Mouse (Mus musculus) liver, embryonic 16.5 days (tissue): ENCODE measurements around the gene Dlgap1. TPM values are rescaled to one million over a fixed set of nuclear protein-coding genes. Genes with fewer than 3 reads are reported as not detected.

Source experiments
- ATAC-seq: fragments of 200-750 bp; cut with Nextera tagmentation; 2 replicates; pipeline ENCODE4 v1.8.0; 2017; ENCODE audit warnings: low read depth, mild to moderate bottlenecking, moderate number of reproducible peaks, moderate library complexity
- H3K27ac ChIP-seq: fragments of 300-500 bp; sonication (generic); 2 replicates; pipeline ENCODE4 v1.5.1; 2014; ENCODE audit warnings: mild to moderate bottlenecking, low read length
- H3K27me3 ChIP-seq: fragments of 300-500 bp; sonication (generic); 2 replicates; pipeline ENCODE4 v1.6.1; 2014; ENCODE audit warnings: low read depth, low read length, mixed read lengths; ENCODE audit not compliant: control insufficient read depth, insufficient read depth
- H3K36me3 ChIP-seq: fragments of 300-500 bp; sonication (generic); 2 replicates; pipeline ENCODE4 v1.6.1; 2014; ENCODE audit warnings: mild to moderate bottlenecking; ENCODE audit not compliant: control insufficient read depth, insufficient read depth
- H3K4me1 ChIP-seq: fragments of 300-500 bp; sonication (generic); 2 replicates; pipeline ENCODE4 v1.6.1; 2014; ENCODE audit warnings: low read depth, low read length, mixed read lengths; ENCODE audit not compliant: control insufficient read depth
- H3K4me2 ChIP-seq: fragments of 300-500 bp; sonication (generic); 2 replicates; pipeline ENCODE4 v1.6.1; 2014; ENCODE audit warnings: low read depth, low read length, mixed read lengths
- H3K4me3 ChIP-seq: fragments of 300-500 bp; sonication (generic); 2 replicates; pipeline ENCODE4 v1.5.1; 2014; ENCODE audit warnings: low read depth, mild to moderate bottlenecking, low read length
- H3K9ac ChIP-seq: fragments of 300-500 bp; sonication (generic); 2 replicates; pipeline ENCODE4 v1.6.1; 2014; ENCODE audit warnings: low read depth, low read length
- H3K9me3 ChIP-seq: fragments of 300-500 bp; sonication (generic); replicated peaks from 2 replicates; pipeline ENCODE4 v1.6.1; 2016; ENCODE audit warnings: low read length; ENCODE audit not compliant: control insufficient read depth
- WGBS: fragments of 180-500 bp; shearing (Covaris S2); extraction: QIAGEN DNeasy Blood & Tissue Kit; methylation state at CpG from one replicate; pipeline ENCODE4 v1.1.7; 2014; ENCODE audit not compliant: insufficient replicate concordance; 5-methylcytosine and 5-hydroxymethylcytosine counted together
- polyA plus RNA-seq: library from polyadenylated mRNA; unstranded; fragments of >200 nt; fragmentation: Nextera tagmentation; extraction: Ambion mirVana; gene quantifications from 2 replicates; pipeline ENCODE4 v1.2.1, GENCODE M21; 2015

Dlgap1 gene
- polyA plus RNA-seq, 1 experiment from 2014 or later: 0.09 TPM

DNA sequence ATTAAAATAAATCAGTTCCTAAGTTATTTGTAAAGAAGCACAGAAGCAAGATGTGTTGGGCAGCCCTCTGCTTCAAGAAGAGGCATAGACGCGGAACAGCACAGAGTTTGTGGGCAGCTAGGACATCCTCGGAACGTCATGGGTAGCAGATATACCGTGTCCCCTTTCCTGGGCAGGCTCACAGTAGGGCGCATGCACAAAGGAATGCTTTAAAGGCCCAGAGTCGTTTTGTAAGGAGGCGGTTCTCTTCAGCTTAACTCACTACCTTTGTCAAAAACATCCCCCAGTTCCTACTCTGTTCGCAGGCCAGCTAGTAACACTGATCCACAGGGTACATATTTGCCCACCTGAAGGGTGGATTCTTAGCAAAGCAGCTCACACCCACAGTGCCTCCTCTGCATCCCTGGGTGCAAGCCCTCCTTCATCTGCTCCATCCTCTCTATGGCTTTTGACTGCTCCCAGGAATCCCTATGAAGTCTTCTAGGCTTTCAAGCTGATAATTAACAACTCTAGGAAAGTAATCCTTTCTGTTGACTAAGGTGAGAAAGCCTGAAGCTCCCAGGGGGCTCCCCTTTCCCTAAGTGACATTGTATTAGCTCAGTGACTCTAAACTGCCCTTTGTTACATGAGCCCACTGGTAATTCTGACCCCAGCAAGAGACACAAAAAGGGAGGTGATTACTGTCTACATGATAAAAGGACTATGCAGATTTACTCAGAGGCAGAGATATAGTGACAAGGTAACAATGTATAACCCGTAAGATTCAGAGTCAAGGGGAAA, 803.4 kb downstream of the Dlgap1 start:
- no peaks in the 10 kb centered on the region for H3K27me3 ChIP-seq
- H3K9ac ChIP-seq: no peak overlapping the region
- H3K4me3 ChIP-seq: no peak overlapping the region
- no peak overlapping the region for H3K27ac ChIP-seq
- H3K4me2 ChIP-seq: no peak overlapping the region
- ATAC-seq: no peak
- no peaks in the 10 kb centered on the region for H3K36me3 ChIP-seq
- no peaks in the 10 kb centered on the region for H3K9me3 ChIP-seq
- H3K4me1 ChIP-seq: no peaks in the 10 kb centered on the region
- WGBS: 23% methylated on average over 10 of the region's 10 CpGs

DNA sequence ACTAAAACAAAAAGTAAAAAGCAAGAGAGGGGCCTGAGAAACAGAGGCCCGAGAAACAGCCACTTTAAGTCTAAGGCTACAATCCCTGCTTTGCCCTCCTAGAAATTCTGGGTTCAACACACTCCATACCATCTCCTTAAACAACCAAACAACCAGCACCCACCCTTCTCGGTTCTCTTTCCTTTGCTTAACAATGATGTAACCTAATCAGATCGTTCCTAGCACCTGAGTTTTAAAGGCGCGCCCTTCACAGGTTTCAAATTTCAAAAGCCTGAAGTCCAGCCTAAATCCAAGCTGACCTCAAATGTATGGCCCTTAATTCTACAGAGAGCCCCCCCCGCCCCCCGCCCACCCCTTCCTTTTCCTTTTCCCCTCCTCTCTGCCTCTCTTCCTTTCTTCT, 810.9 kb downstream of the Dlgap1 start:
- Histone ChIP-seq H3K4me3 (no peak overlapping the region), H3K9ac (no peak overlapping the region), H3K4me1 (no peaks in the 10 kb centered on the region), H3K9me3 (no peaks in the 10 kb centered on the region), H3K27ac (no peak overlapping the region), H3K27me3 (no peaks in the 10 kb centered on the region), H3K36me3 (no peaks in the 10 kb centered on the region), H3K4me2 (no peak overlapping the region)
- whole genome bisulfite sequencing: 40% methylated on average over 7 of the region's 7 CpGs
- no peak for ATAC-seq

DNA sequence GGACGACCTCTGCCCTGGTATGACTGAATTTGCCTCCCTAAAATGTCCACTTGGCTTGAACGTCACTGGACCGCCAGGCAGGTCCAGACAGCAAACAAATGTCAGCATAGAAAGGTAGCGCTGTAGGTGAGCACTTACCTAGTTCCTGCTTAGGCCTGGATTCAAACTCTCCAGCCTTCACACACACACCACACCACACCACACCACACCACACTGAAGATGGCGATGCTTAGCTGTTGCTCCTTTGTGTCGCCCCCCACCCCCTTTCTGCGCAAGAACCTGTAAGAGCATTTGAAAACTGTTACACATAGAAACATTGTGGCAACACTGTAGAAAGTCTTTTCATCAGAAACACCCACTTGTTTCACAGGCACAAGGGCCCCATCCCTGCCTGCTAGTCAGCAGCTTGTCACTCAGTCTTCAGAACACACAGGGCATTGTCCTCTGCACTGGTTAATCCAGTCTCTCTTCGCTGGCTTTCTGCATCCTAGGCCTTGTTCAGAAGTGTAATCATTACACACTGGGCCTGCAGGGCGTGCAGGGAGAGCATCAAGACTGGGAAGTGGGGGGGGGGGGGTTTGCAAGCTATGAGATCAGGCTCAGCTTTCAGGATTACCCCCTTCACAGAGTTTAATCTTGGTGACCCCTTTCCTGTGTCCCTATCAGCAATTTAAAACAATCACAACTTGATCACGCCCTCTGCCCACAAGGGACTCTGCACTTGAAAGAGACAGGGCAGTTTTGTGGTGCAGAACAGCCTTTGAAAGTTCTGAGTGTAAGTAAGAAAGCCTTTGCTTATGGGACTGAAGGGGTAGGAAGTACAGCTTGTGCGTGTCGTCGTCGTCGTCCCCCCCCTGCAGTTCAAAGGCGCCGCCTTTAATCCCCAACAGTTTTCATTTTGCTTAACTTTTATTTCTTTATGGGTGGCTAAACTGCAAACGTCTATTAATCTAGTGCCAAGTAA, 812.1 kb downstream of the Dlgap1 start:
- 48% methylated on average over 18 of the region's 18 CpGs for WGBS
- no peak for ATAC-seq
- no peaks in the 10 kb centered on the region for H3K36me3 ChIP-seq
- H3K9ac ChIP-seq: no peak overlapping the region
- no peak overlapping the region for H3K27ac ChIP-seq
- no peaks in the 10 kb centered on the region for H3K27me3 ChIP-seq
- H3K9me3 ChIP-seq: no peaks in the 10 kb centered on the region
- H3K4me2 ChIP-seq: no peak overlapping the region
- no peak overlapping the region for H3K4me3 ChIP-seq
- H3K4me1 ChIP-seq: no peaks in the 10 kb centered on the region

DNA sequence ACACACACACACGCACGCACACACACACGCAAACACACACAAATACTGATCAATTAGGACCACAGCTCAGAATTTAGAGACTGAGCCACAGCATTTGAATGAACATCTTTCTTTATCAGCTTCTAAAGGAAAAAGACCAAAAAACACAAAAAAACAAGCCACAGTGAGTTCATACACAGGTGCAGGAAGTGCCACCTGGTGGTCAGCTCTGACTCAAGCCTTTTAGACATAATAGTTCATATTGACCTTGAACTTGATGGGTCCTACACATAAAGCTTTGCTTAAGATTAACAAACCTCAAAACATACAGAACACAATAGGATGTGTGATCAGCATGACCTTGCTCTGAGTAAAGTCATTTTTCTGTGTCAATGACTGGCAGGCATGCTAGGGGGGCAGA, 814.4 kb downstream of the Dlgap1 start:
- H3K36me3 ChIP-seq: no peaks in the 10 kb centered on the region
- H3K4me1 ChIP-seq: no peaks in the 10 kb centered on the region
- 59% methylated on average over 3 of the region's 3 CpGs for WGBS
- no peak overlapping the region for H3K4me3 ChIP-seq
- no peaks in the 10 kb centered on the region for H3K27me3 ChIP-seq
- no peak overlapping the region for H3K9ac ChIP-seq
- H3K27ac ChIP-seq: no peak overlapping the region
- H3K9me3 ChIP-seq: no peaks in the 10 kb centered on the region
- ATAC-seq: no peak
- H3K4me2 ChIP-seq: no peak overlapping the region

DNA sequence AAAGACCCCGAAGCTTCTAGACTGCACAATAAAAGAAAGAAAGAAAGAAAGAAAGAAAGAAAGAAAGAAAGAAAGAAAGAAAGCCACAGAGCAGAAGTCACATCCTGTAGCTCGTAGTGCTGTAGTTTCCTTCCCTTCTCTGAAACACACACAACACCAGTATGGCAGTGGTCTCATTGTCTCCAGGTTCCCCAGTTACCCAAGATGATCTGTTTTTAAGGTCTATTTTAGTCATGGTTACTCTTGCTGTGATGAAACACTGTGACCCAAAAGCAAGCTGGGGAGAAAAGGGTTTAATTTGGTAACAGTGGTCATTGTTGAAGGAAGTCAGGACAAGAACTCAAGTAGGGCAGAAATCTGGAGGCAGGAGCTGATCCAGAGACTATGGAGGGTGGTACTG, 818.5 kb downstream of the Dlgap1 start:
- ATAC-seq: no peak
- H3K9me3 ChIP-seq: no peaks in the 10 kb centered on the region
- H3K9ac ChIP-seq: no peak overlapping the region
- no peak overlapping the region for H3K27ac ChIP-seq
- no peaks in the 10 kb centered on the region for H3K4me1 ChIP-seq
- H3K27me3 ChIP-seq: no peaks in the 10 kb centered on the region
- H3K36me3 ChIP-seq: no peaks in the 10 kb centered on the region
- no peak overlapping the region for H3K4me2 ChIP-seq
- H3K4me3 ChIP-seq: no peak overlapping the region
- WGBS: 64% methylated on average over 2 of the region's 2 CpGs

DNA sequence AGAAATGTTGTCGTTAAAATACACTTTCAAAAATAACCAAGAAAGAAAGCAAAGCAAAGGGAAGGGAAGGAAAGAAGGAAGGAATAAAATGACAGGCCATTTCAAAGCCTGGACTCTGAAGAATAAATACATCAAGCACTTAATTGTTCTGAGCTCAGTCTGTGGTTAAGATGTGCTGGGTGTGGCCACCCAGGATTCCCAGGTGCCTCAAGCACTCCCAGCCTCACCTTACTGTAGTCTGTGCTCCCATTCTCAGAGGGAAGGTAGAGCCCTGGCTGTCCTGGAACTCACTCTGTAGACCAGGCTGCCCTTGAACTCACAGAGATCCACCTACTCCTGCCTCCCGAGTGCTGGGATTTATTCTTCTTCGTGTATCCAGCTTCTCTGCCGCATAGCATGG, 821.9 kb downstream of the Dlgap1 start:
- H3K4me1 ChIP-seq: no peaks in the 10 kb centered on the region
- H3K27ac ChIP-seq: no peak overlapping the region
- no peak overlapping the region for H3K4me3 ChIP-seq
- no peaks in the 10 kb centered on the region for H3K9me3 ChIP-seq
- H3K9ac ChIP-seq: no peak overlapping the region
- 77% methylated on average over 4 of the region's 4 CpGs for WGBS
- no peak overlapping the region for H3K4me2 ChIP-seq
- no peak for ATAC-seq
- H3K36me3 ChIP-seq: no peaks in the 10 kb centered on the region
- H3K27me3 ChIP-seq: no peaks in the 10 kb centered on the region

DNA sequence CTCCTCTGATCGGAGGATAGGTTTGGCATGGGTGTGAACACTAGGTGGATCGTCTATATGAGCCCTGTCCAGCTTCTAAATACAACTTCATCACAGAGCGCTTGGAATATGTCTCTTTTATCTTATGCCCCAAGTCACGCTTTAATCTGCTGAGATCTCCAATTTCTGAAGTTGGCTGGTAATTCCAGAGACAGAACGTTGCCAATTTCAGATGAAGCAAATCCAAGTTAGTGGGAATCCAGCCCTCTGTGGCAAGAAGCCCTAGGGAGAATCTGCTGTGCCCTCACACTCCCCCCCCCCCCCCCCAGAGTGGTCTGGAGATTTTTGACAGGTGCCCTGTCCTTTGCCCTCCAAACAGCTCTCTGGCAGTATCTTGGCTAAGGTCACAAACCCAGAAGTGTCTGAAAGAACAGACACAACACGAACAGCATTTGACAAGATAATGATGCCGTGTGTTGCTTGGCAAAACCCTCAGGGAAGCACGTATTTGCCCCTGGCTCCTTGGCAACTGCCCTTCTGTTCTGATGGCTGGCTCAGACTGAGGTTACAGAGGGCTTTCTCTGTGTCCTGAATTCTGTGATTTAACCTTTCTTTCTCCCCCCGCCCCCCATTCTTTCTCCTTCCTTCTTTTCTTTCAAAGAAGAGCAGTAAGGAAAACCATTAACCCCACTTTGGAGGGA, 822.9 kb downstream of the Dlgap1 start:
- no peaks in the 10 kb centered on the region for H3K4me1 ChIP-seq
- ATAC-seq: no peak
- no peaks in the 10 kb centered on the region for H3K36me3 ChIP-seq
- H3K4me3 ChIP-seq: no peak overlapping the region
- no peaks in the 10 kb centered on the region for H3K27me3 ChIP-seq
- H3K9me3 ChIP-seq: no peaks in the 10 kb centered on the region
- no peak overlapping the region for H3K27ac ChIP-seq
- H3K9ac ChIP-seq: no peak overlapping the region
- H3K4me2 ChIP-seq: no peak overlapping the region
- WGBS: 66% methylated on average over 9 of the region's 9 CpGs

DNA sequence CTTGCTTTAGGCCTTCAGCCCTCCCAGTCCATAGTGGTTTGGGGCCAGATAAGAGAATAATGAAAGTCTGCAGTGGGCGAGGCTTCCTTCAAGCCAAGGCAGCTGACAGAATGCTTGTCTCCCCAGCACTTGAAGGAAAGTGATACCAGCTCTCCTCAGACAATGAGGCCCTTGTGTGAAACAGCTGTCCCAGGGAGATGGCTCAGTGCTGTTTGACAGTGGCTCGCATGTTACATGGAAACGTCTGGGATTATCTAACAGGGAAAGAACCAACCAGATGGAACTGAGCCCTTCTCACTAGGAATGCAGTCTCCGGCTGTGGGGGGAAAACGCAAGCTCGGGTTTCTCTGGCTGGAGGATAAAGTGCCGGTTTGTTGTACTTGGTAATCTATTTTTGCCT, 825.4 kb downstream of the Dlgap1 start:
- WGBS: 39% methylated on average over 7 of the region's 7 CpGs
- ATAC-seq: no peak
- no peak overlapping the region for H3K27ac ChIP-seq

More for the DNA sequence above, 825.4 kb downstream of the Dlgap1 start:
- Histone ChIP-seq H3K4me3 (no peak overlapping the region), H3K9ac (no peak overlapping the region), H3K4me2 (no peak overlapping the region), H3K36me3 (no peaks in the 10 kb centered on the region), H3K9me3 (no peaks in the 10 kb centered on the region), H3K4me1 (no peaks in the 10 kb centered on the region), H3K27me3 (no peaks in the 10 kb centered on the region)
